Mouse (Mus musculus): ENCODE results near the gene Chek2. TPM values are rescaled to one million over a fixed set of nuclear protein-coding genes. Genes with fewer than 3 reads are reported as not detected.

Chek2 gene
- polyA plus RNA-seq, 1 experiment = 3.3 TPM

GRCm38 (mm10) chr5:110890561-110890960 is 50.8 kb downstream of the Chek2 start:
- no peak overlapping the region for H3K4me3 ChIP-seq (replicated peaks; ENCODE audit: insufficient read depth, low read depth, low read length)
- no peaks in the 10 kb centered on the region for H3K27me3 ChIP-seq (ENCODE audit: control insufficient read depth, insufficient read depth, low read length)
- DNase-seq = no peak
- 34% methylated on average over 3 of the region's 3 CpGs for WGBS
- TF ChIP-seq CTCF (IDR thresholded peaks at IDR 0.05; ENCODE audit: borderline replicate concordance, insufficient read depth, low read depth, low read length) (no peak), POLR2A (IDR thresholded peaks at IDR 0.05; ENCODE audit: borderline replicate concordance, insufficient read depth, low read length) (no peak)
- no peaks in the 10 kb centered on the region for H3K4me1 ChIP-seq (ENCODE audit: control insufficient read depth, insufficient read depth, low read length)
- H3K27ac ChIP-seq (ENCODE audit: insufficient read depth, low read length) = no peak overlapping the region

DNA sequence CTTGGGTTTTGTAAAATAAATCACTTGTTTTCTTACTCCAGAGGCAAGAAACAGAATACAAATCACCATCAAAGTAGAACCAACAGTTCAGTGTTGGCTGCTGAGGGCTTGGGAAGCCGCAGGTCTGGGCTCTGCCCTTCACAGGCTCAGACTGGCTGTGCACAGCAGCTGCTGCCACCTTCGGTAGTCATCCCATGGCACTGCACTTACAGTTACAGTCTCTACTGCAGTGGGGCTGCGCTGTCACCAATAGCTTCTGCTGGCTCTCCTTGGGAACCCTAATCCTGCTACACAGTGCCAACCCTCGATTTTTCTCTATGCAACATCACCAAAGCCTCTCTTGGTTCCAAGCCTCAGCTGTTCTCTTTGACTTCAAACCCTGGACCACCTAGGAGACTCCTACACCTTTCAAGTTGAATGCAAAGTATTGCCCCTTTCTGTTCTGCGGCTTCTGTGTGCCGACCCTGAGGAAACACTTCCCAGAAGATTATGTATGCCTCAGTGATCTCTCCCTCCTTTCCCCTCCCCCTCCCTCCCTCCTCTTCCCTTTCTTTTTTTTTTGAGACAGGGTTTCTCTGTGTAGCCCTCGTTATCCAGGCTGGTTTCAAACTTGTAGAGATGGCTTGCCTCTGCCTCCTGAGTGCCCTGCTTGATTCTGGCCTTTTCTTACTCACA is 57.5 kb downstream of the Chek2 start:
- H3K4me3 ChIP-seq (replicated peaks; ENCODE audit: insufficient read depth, low read depth, low read length) = no peak overlapping the region
- no peak overlapping the region for H3K27ac ChIP-seq (ENCODE audit: insufficient read depth, low read length)
- DNase-seq = no peak
- H3K4me1 ChIP-seq (ENCODE audit: control insufficient read depth, insufficient read depth, low read length) = no peaks in the 10 kb centered on the region
- H3K27me3 ChIP-seq (ENCODE audit: control insufficient read depth, insufficient read depth, low read length) = no peaks in the 10 kb centered on the region
- 23% methylated on average over 7 of the region's 7 CpGs for WGBS
- TF ChIP-seq POLR2A (IDR thresholded peaks at IDR 0.05; ENCODE audit: borderline replicate concordance, insufficient read depth, low read length) = no peak
- TF ChIP-seq CTCF (IDR thresholded peaks at IDR 0.05; ENCODE audit: borderline replicate concordance, insufficient read depth, low read depth, low read length) = no peak

DNA sequence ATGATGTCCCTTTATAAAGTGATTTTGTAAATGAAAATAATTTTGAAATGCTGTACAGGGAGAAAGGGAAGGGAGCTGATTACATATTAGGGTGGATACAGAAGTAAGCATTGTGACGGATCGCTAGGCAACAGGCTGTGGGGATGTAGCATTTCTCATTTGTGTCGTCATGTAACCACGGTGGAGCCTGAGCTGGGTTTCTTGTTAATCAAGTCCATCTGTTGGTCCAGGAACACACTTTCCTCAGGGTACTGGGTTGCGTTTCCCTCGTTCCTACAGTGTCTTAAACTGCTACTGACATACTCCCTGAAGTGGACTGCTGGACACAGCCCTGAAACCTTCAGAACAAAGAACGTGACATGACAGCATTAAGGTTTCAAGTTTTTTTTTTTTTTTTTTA is 58.4 kb downstream of the Chek2 start:
- DNase-seq = no peak
- no peaks in the 10 kb centered on the region for H3K27me3 ChIP-seq (ENCODE audit: control insufficient read depth, insufficient read depth, low read length)
- H3K27ac ChIP-seq (ENCODE audit: insufficient read depth, low read length) = no peak overlapping the region
- H3K4me3 ChIP-seq (replicated peaks; ENCODE audit: insufficient read depth, low read depth, low read length) = no peak overlapping the region
- TF ChIP-seq POLR2A (IDR thresholded peaks at IDR 0.05; ENCODE audit: borderline replicate concordance, insufficient read depth, low read length) = no peak
- TF ChIP-seq CTCF (IDR thresholded peaks at IDR 0.05; ENCODE audit: borderline replicate concordance, insufficient read depth, low read depth, low read length) = no peak
- WGBS = 73% methylated on average over 7 of the region's 7 CpGs
- no peaks in the 10 kb centered on the region for H3K4me1 ChIP-seq (ENCODE audit: control insufficient read depth, insufficient read depth, low read length)

- Histone ChIP-seq H3K4me1 (ENCODE audit: control insufficient read depth, insufficient read depth, low read length) (no peaks in the 10 kb centered on the region), H3K27me3 (ENCODE audit: control insufficient read depth, insufficient read depth, low read length) (no peaks in the 10 kb centered on the region), H3K4me3 (replicated peaks; ENCODE audit: insufficient read depth, low read depth, low read length) (no peak overlapping the region), H3K27ac (ENCODE audit: insufficient read depth, low read length) (no peak overlapping the region)
- WGBS = 91% methylated on average over 4 of the region's 4 CpGs
- no peak for DNase-seq
- TF ChIP-seq CTCF (IDR thresholded peaks at IDR 0.05; ENCODE audit: borderline replicate concordance, insufficient read depth, low read depth, low read length) (no peak), POLR2A (IDR thresholded peaks at IDR 0.05; ENCODE audit: borderline replicate concordance, insufficient read depth, low read length) (no peak)
Measured at GRCm38 (mm10) chr5:110898785-110899184, 59.0 kb downstream of the Chek2 start.

- Histone ChIP-seq H3K27me3 (ENCODE audit: control insufficient read depth, insufficient read depth, low read length) (no peaks in the 10 kb centered on the region), H3K4me3 (replicated peaks; ENCODE audit: insufficient read depth, low read depth, low read length) (no peak overlapping the region), H3K27ac (ENCODE audit: insufficient read depth, low read length) (no peak overlapping the region), H3K4me1 (ENCODE audit: control insufficient read depth, insufficient read depth, low read length) (no peaks in the 10 kb centered on the region)
- TF ChIP-seq POLR2A (IDR thresholded peaks at IDR 0.05; ENCODE audit: borderline replicate concordance, insufficient read depth, low read length) (no peak), CTCF (IDR thresholded peaks at IDR 0.05; ENCODE audit: borderline replicate concordance, insufficient read depth, low read depth, low read length) (no peak)
- DNase-seq = no peak
Measured at GRCm38 (mm10) chr5:110900331-110900730, 60.6 kb downstream of the Chek2 start.

DNA sequence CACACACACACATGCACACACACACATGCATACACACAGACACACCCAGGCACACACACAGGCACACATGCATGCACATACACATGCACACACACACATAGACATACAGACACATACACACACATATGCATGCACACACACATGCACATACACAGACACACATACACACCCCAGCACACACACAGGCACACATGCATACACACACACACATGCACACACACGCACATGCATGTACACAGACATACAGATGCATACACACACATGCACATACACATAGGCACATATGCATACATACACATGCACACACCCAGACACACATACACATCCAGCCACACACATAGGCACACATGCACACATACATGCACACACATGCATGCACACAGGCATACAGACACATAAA is 66.9 kb downstream of the Chek2 start:
- no peak for TF ChIP-seq CTCF (IDR thresholded peaks at IDR 0.05; ENCODE audit: borderline replicate concordance, insufficient read depth, low read depth, low read length)
- no peak for TF ChIP-seq POLR2A (IDR thresholded peaks at IDR 0.05; ENCODE audit: borderline replicate concordance, insufficient read depth, low read length)
- no peak overlapping the region for H3K4me3 ChIP-seq (replicated peaks; ENCODE audit: insufficient read depth, low read depth, low read length)
- 97% methylated on average over 1 of the region's 1 CpGs for WGBS
- H3K27me3 ChIP-seq (ENCODE audit: control insufficient read depth, insufficient read depth, low read length) = no peaks in the 10 kb centered on the region
- no peaks in the 10 kb centered on the region for H3K4me1 ChIP-seq (ENCODE audit: control insufficient read depth, insufficient read depth, low read length)
- H3K27ac ChIP-seq (ENCODE audit: insufficient read depth, low read length) = no peak overlapping the region
- no peak for DNase-seq

DNA sequence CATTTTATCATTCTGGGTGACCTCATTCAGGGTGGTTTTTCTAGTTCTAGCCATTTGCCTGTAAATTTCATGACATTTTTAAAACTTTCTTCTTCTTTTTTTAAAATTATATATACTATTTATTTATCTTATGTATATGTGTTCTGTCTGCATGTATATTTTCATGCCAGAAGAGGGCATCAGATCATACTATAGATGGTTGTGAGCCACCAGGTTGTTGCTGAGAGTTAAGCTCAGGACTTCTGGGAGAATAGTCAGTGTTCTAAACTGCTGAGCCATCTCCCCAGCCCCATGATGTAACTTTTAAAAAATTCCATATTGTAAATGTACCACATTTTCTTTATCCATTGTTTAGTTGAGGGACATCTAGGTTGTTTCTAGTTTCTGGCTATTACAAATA is 69.1 kb downstream of the Chek2 start:
- no peak for DNase-seq
- H3K27ac ChIP-seq (ENCODE audit: insufficient read depth, low read length) = no peak overlapping the region
- H3K4me3 ChIP-seq (replicated peaks; ENCODE audit: insufficient read depth, low read depth, low read length) = no peak overlapping the region
- TF ChIP-seq POLR2A (IDR thresholded peaks at IDR 0.05; ENCODE audit: borderline replicate concordance, insufficient read depth, low read length) (no peak), CTCF (IDR thresholded peaks at IDR 0.05; ENCODE audit: borderline replicate concordance, insufficient read depth, low read depth, low read length) (no peak)
- no peaks in the 10 kb centered on the region for H3K27me3 ChIP-seq (ENCODE audit: control insufficient read depth, insufficient read depth, low read length)
- no peaks in the 10 kb centered on the region for H3K4me1 ChIP-seq (ENCODE audit: control insufficient read depth, insufficient read depth, low read length)

GRCm38 (mm10) chr5:110909955-110910589 is 70.3 kb downstream of the Chek2 start:
- 85% methylated on average over 4 of the region's 4 CpGs for WGBS
- H3K4me3 ChIP-seq (replicated peaks; ENCODE audit: insufficient read depth, low read depth, low read length) = no peak overlapping the region
- H3K27ac ChIP-seq (ENCODE audit: insufficient read depth, low read length) = no peak overlapping the region
- no peaks in the 10 kb centered on the region for H3K4me1 ChIP-seq (ENCODE audit: control insufficient read depth, insufficient read depth, low read length)
- TF ChIP-seq CTCF (IDR thresholded peaks at IDR 0.05; ENCODE audit: borderline replicate concordance, insufficient read depth, low read depth, low read length) = no peak
- no peak for TF ChIP-seq POLR2A (IDR thresholded peaks at IDR 0.05; ENCODE audit: borderline replicate concordance, insufficient read depth, low read length)
- no peak for DNase-seq
- no peaks in the 10 kb centered on the region for H3K27me3 ChIP-seq (ENCODE audit: control insufficient read depth, insufficient read depth, low read length)
